Comparison of ENCODE assay signal across 9 mouse cellular contexts in the genomic region with DNA sequence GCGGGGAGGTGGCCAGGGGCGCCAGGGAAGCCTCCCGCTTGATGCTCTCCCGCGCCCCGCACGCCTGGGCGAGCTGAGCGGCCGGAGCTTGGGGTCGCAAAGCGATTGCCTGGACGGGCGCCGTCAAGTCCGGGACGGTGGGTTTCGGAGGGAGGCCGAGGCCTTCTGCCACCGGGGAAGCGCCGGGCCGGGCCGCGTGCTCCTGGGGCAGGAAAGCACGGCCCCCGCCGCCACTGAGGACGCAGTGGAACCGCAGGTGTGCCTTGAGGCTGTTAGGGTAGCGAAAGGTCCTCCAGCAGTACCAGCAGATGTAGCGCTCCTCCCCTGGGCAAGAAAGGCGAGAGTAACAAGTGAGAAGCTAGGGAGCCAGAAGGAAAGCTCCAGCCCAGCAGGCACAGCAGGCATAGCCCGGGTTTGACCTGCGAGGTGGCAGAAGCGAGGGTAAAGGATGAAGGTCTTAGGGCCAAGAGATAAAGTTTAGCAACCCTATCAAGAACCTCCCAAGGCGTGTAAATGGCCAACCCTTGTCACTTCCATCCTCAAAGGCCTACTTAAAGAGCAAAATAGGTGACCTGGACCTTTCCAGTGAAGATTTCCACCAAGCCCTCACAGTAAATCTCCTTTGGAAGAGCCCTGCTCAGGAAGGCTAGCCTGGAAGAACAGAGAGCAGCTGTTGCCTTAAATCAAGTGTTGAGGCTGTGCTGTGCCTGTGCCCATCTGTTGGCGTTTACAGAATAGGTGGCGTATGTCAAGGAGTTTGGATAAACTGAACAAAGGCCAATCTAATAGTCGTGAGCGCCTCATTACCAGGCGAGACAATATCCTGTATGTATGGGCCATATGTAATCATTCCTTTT. TPM values are rescaled to one million over a fixed set of nuclear protein-coding genes. Genes with fewer than 3 reads are reported as not detected.
DNase-seq lines count a peak whose midpoint lies in the region; ATAC-seq and TF ChIP-seq lines count a peak whose summit lies in the region.
"Had no signal": no experiment of that assay in that cellular context is flagged by ENCODE, and none has a peak within 500 bp of the region (broad histone marks: within the 10 kb centered on the region; RNA-seq: fewer than 3 reads in every experiment).

No protein-coding gene starts in this region.

- no peak for TF ChIP-seq CTCF in lung, postnatal 0 days (IDR thresholded peaks at IDR 0.05)
- TF ChIP-seq CTCF in forebrain, postnatal 0 days (IDR thresholded peaks at IDR 0.05; ENCODE audit: low read depth): no peak
- no peak for TF ChIP-seq CTCF in stomach, postnatal 0 days (IDR thresholded peaks at IDR 0.05; ENCODE audit: low read depth)
- no peak for TF ChIP-seq CTCF in layer of hippocampus, adult 2 months (conservative IDR thresholded peaks at IDR 0.05)

- no peak for TF ChIP-seq EP300 in lung, postnatal 0 days (IDR thresholded peaks at IDR 0.05)
- no peak for TF ChIP-seq EP300 in stomach, postnatal 0 days (optimal IDR thresholded peaks at IDR 0.05)

- H3K4me2 ChIP-seq in lung, postnatal 0 days (replicated peaks; ENCODE audit: low read depth, low read length): peak overlapping the region; percentile 59
- peak overlapping the region; percentile 23; the same call in 1 of the 2 replicates for H3K4me2 ChIP-seq in forebrain, postnatal 0 days (ENCODE audit: low read depth)
- peak overlapping the region; percentile 62 for H3K4me2 ChIP-seq in liver, embryonic 15.5 days
- peak overlapping the region; percentile 63; the same call in 1 of the 2 replicates for H3K4me2 ChIP-seq in stomach, postnatal 0 days (replicated peaks; ENCODE audit: low read depth)

- peaks cover 5% of the 10 kb centered on the region; the same call in 1 of the 2 replicates for H3K4me1 ChIP-seq in lung, postnatal 0 days (ENCODE audit: insufficient read depth, low read depth, low read length)
- H3K4me1 ChIP-seq in forebrain, postnatal 0 days (ENCODE audit: insufficient read depth): no peaks in the 10 kb centered on the region
- H3K4me1 ChIP-seq in liver, embryonic 15.5 days (replicated peaks): peaks cover 16% of the 10 kb centered on the region; the same call in 1 of the 2 replicates
- peaks cover 5% of the 10 kb centered on the region; the same call in 1 of the 2 replicates for H3K4me1 ChIP-seq in stomach, postnatal 0 days (replicated peaks; ENCODE audit: control insufficient read depth, insufficient read depth)

- WGBS in lung, postnatal 0 days: 4% methylated on average over 42 of the region's 42 CpGs
- WGBS in forebrain, postnatal 0 days: 3% methylated on average over 42 of the region's 42 CpGs
- WGBS in liver, embryonic 15.5 days (ENCODE audit: insufficient replicate concordance): 5% methylated on average over 42 of the region's 42 CpGs
- 3% methylated on average over 42 of the region's 42 CpGs for WGBS in stomach, postnatal 0 days

- DNase-seq in lung, postnatal 0 days (ENCODE audit: low spot score): no peak
- no peak for DNase-seq in lung, postnatal 4 days
- DNase-seq in forebrain, postnatal 0 days: peak; percentile 7
- no peak for DNase-seq in stomach, postnatal 0 days (ENCODE audit: low spot score)
- no peak for DNase-seq in adipocyte (ENCODE audit: low spot score)
- no peak for DNase-seq in layer of hippocampus, adult 2 months (ENCODE audit: low spot score in 2 of 2)
- DNase-seq in layer of hippocampus, postnatal 14 days (ENCODE audit: low spot score in 2 of 2): no peak

- no peaks in the 10 kb centered on the region for H3K36me3 ChIP-seq in lung, postnatal 0 days (ENCODE audit: insufficient read depth, low read length)
- H3K36me3 ChIP-seq in forebrain, postnatal 0 days (ENCODE audit: insufficient read depth): no peaks in the 10 kb centered on the region
- H3K36me3 ChIP-seq in liver, embryonic 15.5 days (replicated peaks): no peaks in the 10 kb centered on the region
- H3K36me3 ChIP-seq in stomach, postnatal 0 days (ENCODE audit: control insufficient read depth, insufficient read depth, low read length): no peaks in the 10 kb centered on the region

- H3K27ac ChIP-seq in lung, postnatal 0 days (ENCODE audit: low read length): no peak overlapping the region
- no peak overlapping the region for H3K27ac ChIP-seq in forebrain, postnatal 0 days (ENCODE audit: low read depth, low read length)
- no peak overlapping the region for H3K27ac ChIP-seq in liver, embryonic 15.5 days (replicated peaks)
- H3K27ac ChIP-seq in stomach, postnatal 0 days (replicated peaks): no peak overlapping the region
- H3K27ac ChIP-seq in layer of hippocampus, adult 2 months: no peak overlapping the region

- H3K4me3 ChIP-seq in lung, postnatal 0 days (ENCODE audit: low read depth, low read length): peak overlapping the region; percentile 34
- H3K4me3 ChIP-seq in forebrain, postnatal 0 days (ENCODE audit: low read depth, low read length): peak overlapping the region; percentile 16; the same call in 1 of the 2 replicates
- H3K4me3 ChIP-seq in liver, embryonic 15.5 days (replicated peaks): peak overlapping the region; percentile 42
- peak overlapping the region; percentile 39 for H3K4me3 ChIP-seq in stomach, postnatal 0 days (ENCODE audit: low read depth, low read length)
- no peak overlapping the region for H3K4me3 ChIP-seq in layer of hippocampus, adult 2 months

- peaks cover 75% of the 10 kb centered on the region for H3K27me3 ChIP-seq in lung, postnatal 0 days (replicated peaks; ENCODE audit: insufficient read depth, low read length)
- peaks cover 93% of the 10 kb centered on the region for H3K27me3 ChIP-seq in forebrain, postnatal 0 days (ENCODE audit: insufficient read depth, low read length)
- peaks cover 100% of the 10 kb centered on the region for H3K27me3 ChIP-seq in liver, embryonic 15.5 days
- H3K27me3 ChIP-seq in stomach, postnatal 0 days (ENCODE audit: control insufficient read depth, insufficient read depth, low read length): peaks cover 37% of the 10 kb centered on the region

- no peak overlapping the region for H3K9ac ChIP-seq in lung, postnatal 0 days (replicated peaks; ENCODE audit: low read depth)
- H3K9ac ChIP-seq in forebrain, postnatal 0 days: no peak overlapping the region
- no peak overlapping the region for H3K9ac ChIP-seq in liver, embryonic 15.5 days
- no peak overlapping the region for H3K9ac ChIP-seq in stomach, postnatal 0 days (ENCODE audit: low read length)

- ATAC-seq in lung, postnatal 0 days: no peak; the same call in 1 of the 2 replicates
- ATAC-seq in forebrain, postnatal 0 days: no peak
- ATAC-seq in liver, embryonic 15.5 days (ENCODE audit: insufficient read depth): no peak
- no peak for ATAC-seq in stomach, postnatal 0 days (ENCODE audit: low FRiP score, low TSS enrichment)

- H3K9me3 ChIP-seq in lung, postnatal 0 days (ENCODE audit: low read length): no peaks in the 10 kb centered on the region
- no peaks in the 10 kb centered on the region for H3K9me3 ChIP-seq in forebrain, postnatal 0 days (ENCODE audit: low read length)
- H3K9me3 ChIP-seq in liver, embryonic 15.5 days (replicated peaks): no peaks in the 10 kb centered on the region
- no peaks in the 10 kb centered on the region for H3K9me3 ChIP-seq in stomach, postnatal 0 days (ENCODE audit: control insufficient read depth, low read length)

RNA-seq across cellular contexts. Expression of a gene that starts 5.9 kb away (rescaled TPM):
- not detected in 2 replicates for polyA plus RNA-seq in lung, postnatal 0 days (2015; fragmentation: Nextera tagmentation; extraction: Ambion mirVana)
- 0.38 and 1.5 TPM in 2 replicates for total RNA-seq in forebrain, postnatal 0 days (2014; rRNA removed)
- polyA plus RNA-seq in forebrain, postnatal 0 days (2015; fragmentation: Nextera tagmentation; extraction: Ambion mirVana): not detected in 2 replicates
- polyA plus RNA-seq in liver, embryonic 15.5 days (2015; fragmentation: Nextera tagmentation; extraction: Ambion mirVana): not detected in 2 replicates
- not detected in 2 replicates for polyA plus RNA-seq in stomach, postnatal 0 days (2015; fragmentation: Nextera tagmentation; extraction: Ambion mirVana)
- not detected for total RNA-seq in layer of hippocampus, adult 2 months (2021)
- not detected for total RNA-seq in layer of hippocampus, postnatal 14 days (2021)
- total RNA-seq: layer of hippocampus, postnatal 25 days had no signal

RNA-seq across cellular contexts. Expression of a gene that starts 47.6 kb away (rescaled TPM):
- polyA plus RNA-seq in lung, postnatal 0 days (2015; fragmentation: Nextera tagmentation; extraction: Ambion mirVana): 32.3 TPM in 2 replicates
- total RNA-seq in forebrain, postnatal 0 days (2014; rRNA removed): 40.8 and 47.5 TPM in 2 replicates
- polyA plus RNA-seq in forebrain, postnatal 0 days (2015; fragmentation: Nextera tagmentation; extraction: Ambion mirVana): 44.2 and 56.0 TPM in 2 replicates
- polyA plus RNA-seq in liver, embryonic 15.5 days (2015; fragmentation: Nextera tagmentation; extraction: Ambion mirVana): 17.5 and 20.3 TPM in 2 replicates
- polyA plus RNA-seq in stomach, postnatal 0 days (2015; fragmentation: Nextera tagmentation; extraction: Ambion mirVana): 23.6 and 24.6 TPM in 2 replicates
- total RNA-seq in layer of hippocampus, adult 2 months (2021): 10 to 100 TPM; 35.2 to 37.9 TPM
- total RNA-seq in layer of hippocampus, postnatal 14 days (2021): 10 to 100 TPM; 39.6 to 45.4 TPM
